Mouse (Mus musculus): ENCODE data around the gene Eci2. TPM values are rescaled to one million over a fixed set of nuclear protein-coding genes. Genes with fewer than 3 reads are reported as not detected.

Gene Eci2
- polyA plus RNA-seq, 1 experiment, result 61.8 TPM

DNA sequence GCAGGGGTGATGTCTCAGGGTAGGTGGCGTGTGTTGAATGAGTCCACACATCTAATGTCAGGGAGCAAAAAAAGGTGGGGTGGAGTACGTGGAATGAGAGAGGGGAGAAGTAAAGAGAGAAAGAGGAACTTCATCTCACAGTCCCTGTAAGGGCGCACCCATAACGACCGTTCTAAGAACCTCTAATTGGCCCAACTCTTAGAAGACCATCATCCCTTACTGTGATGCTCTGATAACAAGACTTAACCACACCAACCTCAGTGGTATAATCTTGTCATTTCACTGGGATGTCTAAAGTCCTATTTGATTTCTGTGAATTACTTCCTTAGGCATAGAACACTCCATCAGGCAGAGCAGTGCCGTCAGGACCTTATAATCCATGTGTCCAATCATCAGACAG lies 9.5 kb downstream of the Eci2 start:
- H3K4me3 ChIP-seq (ENCODE audit: insufficient read depth, poor library complexity, severe bottlenecking), result no peak overlapping the region
- no peaks in the 10 kb centered on the region for H3K79me2 ChIP-seq (ENCODE audit: control insufficient read depth, insufficient read depth)
- TF ChIP-seq MYOD1 (IDR thresholded peaks at IDR 0.05; ENCODE audit: control insufficient read depth, insufficient read length, low read depth) (no peak), MYOG (IDR thresholded peaks at IDR 0.05; ENCODE audit: control insufficient read depth, extremely low read depth, insufficient read length) (no peak), FOSL1 (IDR thresholded peaks at IDR 0.05; ENCODE audit: insufficient read depth, low read length, poor library complexity, severe bottlenecking) (no peak), CEBPB (IDR thresholded peaks at IDR 0.05; ENCODE audit: low read depth) (no peak), CTCF (IDR thresholded peaks at IDR 0.05; ENCODE audit: control insufficient read depth, insufficient read depth, insufficient read length) (no peak), MAX (IDR thresholded peaks at IDR 0.05) (no peak), USF1 (IDR thresholded peaks at IDR 0.05; ENCODE audit: low read depth) (no peak)
- H3K79me3 ChIP-seq (ENCODE audit: low read depth), result no peaks in the 10 kb centered on the region
- no peaks in the 10 kb centered on the region for H3K27me3 ChIP-seq (ENCODE audit: control insufficient read depth, insufficient read depth, insufficient read length)
- no peaks in the 10 kb centered on the region for H3K36me3 ChIP-seq (ENCODE audit: control insufficient read depth, insufficient read depth)
- H3ac ChIP-seq (ENCODE audit: control insufficient read depth, insufficient read length, low read depth), result no peak overlapping the region

- no peaks in the 10 kb centered on the region for H3K27me3 ChIP-seq (ENCODE audit: control insufficient read depth, insufficient read depth, insufficient read length)
- H3K4me3 ChIP-seq (ENCODE audit: insufficient read depth, poor library complexity, severe bottlenecking), result no peak overlapping the region
- H3K79me2 ChIP-seq (ENCODE audit: control insufficient read depth, insufficient read depth), result no peaks in the 10 kb centered on the region
- no peak overlapping the region for H3ac ChIP-seq (ENCODE audit: control insufficient read depth, insufficient read length, low read depth)
- H3K36me3 ChIP-seq (ENCODE audit: control insufficient read depth, insufficient read depth), result no peaks in the 10 kb centered on the region
- no peaks in the 10 kb centered on the region for H3K79me3 ChIP-seq (ENCODE audit: low read depth)
- TF ChIP-seq USF1 (IDR thresholded peaks at IDR 0.05; ENCODE audit: low read depth), result no peak
- no peak for TF ChIP-seq FOSL1 (IDR thresholded peaks at IDR 0.05; ENCODE audit: insufficient read depth, low read length, poor library complexity, severe bottlenecking)
These were observed 10.8 kb downstream of the Eci2 start for GRCm38 (mm10) chr13:35016067-35016466.

- Histone ChIP-seq H3K36me3 (ENCODE audit: control insufficient read depth, insufficient read depth) (no peaks in the 10 kb centered on the region), H3K4me3 (ENCODE audit: insufficient read depth, poor library complexity, severe bottlenecking) (no peak overlapping the region), H3K27me3 (ENCODE audit: control insufficient read depth, insufficient read depth, insufficient read length) (no peaks in the 10 kb centered on the region), H3K79me3 (ENCODE audit: low read depth) (no peaks in the 10 kb centered on the region), H3ac (ENCODE audit: control insufficient read depth, insufficient read length, low read depth) (no peak overlapping the region), H3K79me2 (ENCODE audit: control insufficient read depth, insufficient read depth) (no peaks in the 10 kb centered on the region)
- TF ChIP-seq MAX (IDR thresholded peaks at IDR 0.05) (no peak), MYOG (IDR thresholded peaks at IDR 0.05; ENCODE audit: control insufficient read depth, extremely low read depth, insufficient read length) (no peak), MYOD1 (IDR thresholded peaks at IDR 0.05; ENCODE audit: control insufficient read depth, insufficient read length, low read depth) (no peak), FOSL1 (IDR thresholded peaks at IDR 0.05; ENCODE audit: insufficient read depth, low read length, poor library complexity, severe bottlenecking) (no peak), CEBPB (IDR thresholded peaks at IDR 0.05; ENCODE audit: low read depth) (no peak), CTCF (IDR thresholded peaks at IDR 0.05; ENCODE audit: control insufficient read depth, insufficient read depth, insufficient read length) (no peak), USF1 (IDR thresholded peaks at IDR 0.05; ENCODE audit: low read depth) (no peak)
These were observed 31.0 kb downstream of the Eci2 start for GRCm38 (mm10) chr13:34995925-34996324.

- H3K4me3 ChIP-seq (ENCODE audit: insufficient read depth, poor library complexity, severe bottlenecking), result peak overlapping the region; percentile 49
- TF ChIP-seq USF1 (IDR thresholded peaks at IDR 0.05; ENCODE audit: low read depth) (no peak), MYOG (IDR thresholded peaks at IDR 0.05; ENCODE audit: control insufficient read depth, extremely low read depth, insufficient read length) (no peak), MAX (IDR thresholded peaks at IDR 0.05) (no peak), CTCF (IDR thresholded peaks at IDR 0.05; ENCODE audit: control insufficient read depth, insufficient read depth, insufficient read length) (no peak), CEBPB (IDR thresholded peaks at IDR 0.05; ENCODE audit: low read depth) (no peak), FOSL1 (IDR thresholded peaks at IDR 0.05; ENCODE audit: insufficient read depth, low read length, poor library complexity, severe bottlenecking) (no peak), MYOD1 (IDR thresholded peaks at IDR 0.05; ENCODE audit: control insufficient read depth, insufficient read length, low read depth) (no peak)
- H3K79me2 ChIP-seq (ENCODE audit: control insufficient read depth, insufficient read depth), result no peaks in the 10 kb centered on the region
- H3K36me3 ChIP-seq (ENCODE audit: control insufficient read depth, insufficient read depth), result peaks cover 7% of the 10 kb centered on the region
- peak overlapping the region; percentile 91 for H3ac ChIP-seq (ENCODE audit: control insufficient read depth, insufficient read length, low read depth)
- H3K27me3 ChIP-seq (ENCODE audit: control insufficient read depth, insufficient read depth, insufficient read length), result no peaks in the 10 kb centered on the region
- H3K79me3 ChIP-seq (ENCODE audit: low read depth), result no peaks in the 10 kb centered on the region
These were observed 32.7 kb downstream of the Eci2 start for GRCm38 (mm10) chr13:34993983-34994811.

DNA sequence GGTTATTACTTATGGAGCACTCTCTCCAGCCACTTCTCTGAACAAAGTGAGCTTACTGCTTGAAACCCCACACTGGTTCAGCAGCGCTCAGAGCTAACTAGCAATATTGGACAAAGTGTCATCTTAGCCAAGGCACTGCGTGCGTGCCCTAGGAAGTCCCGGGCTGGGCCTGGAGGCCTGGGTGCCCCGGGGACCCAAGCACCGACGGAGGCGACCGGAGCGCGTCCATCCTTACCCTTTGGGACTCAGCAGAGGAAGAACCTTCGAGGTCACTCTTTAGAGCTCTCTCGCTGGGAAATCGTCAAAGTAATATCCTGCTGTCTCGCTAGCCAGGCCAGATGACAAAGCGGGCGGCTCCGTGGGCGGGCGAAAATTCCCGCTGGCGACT lies 33.3 kb downstream of the Eci2 start:
- H3K79me3 ChIP-seq (ENCODE audit: low read depth), result no peaks in the 10 kb centered on the region
- TF ChIP-seq MYOD1 (IDR thresholded peaks at IDR 0.05; ENCODE audit: control insufficient read depth, insufficient read length, low read depth) (no peak), MYOG (IDR thresholded peaks at IDR 0.05; ENCODE audit: control insufficient read depth, extremely low read depth, insufficient read length) (no peak), FOSL1 (IDR thresholded peaks at IDR 0.05; ENCODE audit: insufficient read depth, low read length, poor library complexity, severe bottlenecking) (no peak), CEBPB (IDR thresholded peaks at IDR 0.05; ENCODE audit: low read depth) (no peak), USF1 (IDR thresholded peaks at IDR 0.05; ENCODE audit: low read depth) (no peak), MAX (IDR thresholded peaks at IDR 0.05) (no peak), CTCF (IDR thresholded peaks at IDR 0.05; ENCODE audit: control insufficient read depth, insufficient read depth, insufficient read length) (no peak)
- peak overlapping the region; percentile 49 for H3K4me3 ChIP-seq (ENCODE audit: insufficient read depth, poor library complexity, severe bottlenecking)
- H3K36me3 ChIP-seq (ENCODE audit: control insufficient read depth, insufficient read depth), result peaks cover 13% of the 10 kb centered on the region
- no peaks in the 10 kb centered on the region for H3K27me3 ChIP-seq (ENCODE audit: control insufficient read depth, insufficient read depth, insufficient read length)
- H3ac ChIP-seq (ENCODE audit: control insufficient read depth, insufficient read length, low read depth), result peak overlapping the region; percentile 91
- H3K79me2 ChIP-seq (ENCODE audit: control insufficient read depth, insufficient read depth), result no peaks in the 10 kb centered on the region

Data from C2C12 (cell line).